Mouse (Mus musculus) neutrophil, adult 5-6 weeks (primary cell): ENCODE results near the gene Gm21887. TPM values are rescaled to one million over a fixed set of nuclear protein-coding genes. Genes with fewer than 3 reads are reported as not detected.

ENCODE experiments used
- total RNA-seq: library from RNA; stranded (forward); fragments of 200-1000 nt; gene quantifications from 2 replicates; pipeline ENCODE4 v1.2.3, GENCODE M21; 2017

Gm21887 gene
- total RNA-seq, 1 experiment from 2014 or later, result 206 TPM

Other genes starting within 250 kb of the Gm21887 start
- not detected in 2 replicates for gene 4933400A11Rik, start 230.0 kb upstream of the Gm21887 start, total RNA-seq